Mouse (Mus musculus) gastrocnemius, postnatal 25 days (tissue): ENCODE measurements around the gene Alkbh7. TPM values are rescaled to one million over a fixed set of nuclear protein-coding genes. Genes with fewer than 3 reads are reported as not detected.
A peak's percentile ranks its signal among the peaks of the same experiment; 100 is the strongest.

ENCODE experiments used
- DNase-seq: peaks from one replicate; pipeline ENCODE4 v3.0.0; 2022
- long read RNA-seq, 2 experiments: library from polyadenylated mRNA; stranded (forward); transcript quantifications; one replicate each; pipeline ENCODE4 v2.0.0; 2021
- total RNA-seq, 2 experiments: library from RNA; stranded (reverse); gene quantifications; 1 replicate in 1 of 2; 2 replicates in 1 of 2; pipeline ENCODE4 v1.2.3; 2021

Gene Alkbh7
- total RNA-seq = 10 to 100 TPM; 24.4 to 28.3 TPM
- long read RNA-seq, experiment 1, transcript Alkbh7-201 (4 exons, 917 nt) = major isoform, 33 of 37 reads
- long read RNA-seq, experiment 1, partial matches to known transcripts = 1 of 37 reads
- long read RNA-seq, experiment 1, other reads (novel, unspliced or antisense) = 1 of 37 reads
- long read RNA-seq, experiment 2, transcript Alkbh7-201 (4 exons, 917 nt) = major isoform, 35 of 41 reads
- long read RNA-seq, experiment 2, partial matches to known transcripts = 1 of 41 reads
- long read RNA-seq, experiment 2, other reads (novel, unspliced or antisense) = 1 of 41 reads

DNA sequence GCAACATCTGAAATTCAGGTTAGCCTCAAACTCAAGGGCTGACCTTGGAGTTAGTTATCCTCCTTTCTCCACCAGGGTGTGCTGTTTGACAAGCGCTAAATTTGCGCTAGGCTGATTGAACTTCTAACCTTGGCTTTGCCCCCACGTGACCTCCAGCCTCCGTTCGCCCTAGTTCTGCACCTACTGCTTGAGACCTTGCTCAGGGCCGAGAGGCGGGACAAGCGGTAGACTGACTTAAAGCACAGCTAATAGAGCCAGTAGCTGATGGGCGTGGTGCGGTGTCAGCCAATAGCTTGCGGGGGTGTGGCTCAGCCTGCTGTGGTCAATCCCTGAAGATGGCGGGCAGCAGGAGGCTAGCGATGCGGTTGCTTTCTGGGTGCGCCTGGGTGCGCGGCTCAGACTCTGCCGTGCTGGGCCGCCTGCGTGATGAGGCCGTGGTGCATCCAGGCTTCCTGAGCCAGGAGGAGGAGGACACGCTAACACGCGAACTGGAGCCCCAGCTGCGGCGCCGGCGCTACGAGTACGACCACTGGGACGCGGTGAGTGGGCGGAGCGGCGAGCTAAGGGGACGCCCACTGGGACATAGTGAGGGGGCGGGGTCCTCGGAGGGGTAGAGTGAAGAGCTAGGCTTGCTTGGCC, at the start of gene Alkbh7:
Alkbh7 (plus strand) TSS at position 311 of the 639 bp plus-strand sequence.
- DNase-seq = peak; percentile 97

DNA sequence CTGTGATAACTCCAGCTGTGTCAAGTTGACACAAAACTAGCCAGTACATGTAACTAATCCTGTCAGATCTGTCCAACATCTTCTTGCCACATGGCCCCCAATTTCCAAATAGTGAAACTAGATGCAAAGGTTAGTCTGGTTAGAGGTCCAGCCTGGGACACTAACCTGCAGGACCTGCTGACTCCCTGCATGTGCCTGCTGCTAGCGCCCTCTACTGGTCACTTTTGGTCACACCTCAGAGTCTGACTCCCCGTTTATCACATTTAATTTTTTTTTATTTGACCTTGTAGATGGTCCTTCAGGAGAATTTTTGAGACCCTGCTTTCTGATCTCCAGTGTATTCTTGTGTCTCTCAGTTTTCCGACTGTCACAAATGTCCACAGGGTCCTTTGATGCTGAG, 46.2 kb upstream of the Alkbh7 start:
- DNase-seq = no peak

DNA sequence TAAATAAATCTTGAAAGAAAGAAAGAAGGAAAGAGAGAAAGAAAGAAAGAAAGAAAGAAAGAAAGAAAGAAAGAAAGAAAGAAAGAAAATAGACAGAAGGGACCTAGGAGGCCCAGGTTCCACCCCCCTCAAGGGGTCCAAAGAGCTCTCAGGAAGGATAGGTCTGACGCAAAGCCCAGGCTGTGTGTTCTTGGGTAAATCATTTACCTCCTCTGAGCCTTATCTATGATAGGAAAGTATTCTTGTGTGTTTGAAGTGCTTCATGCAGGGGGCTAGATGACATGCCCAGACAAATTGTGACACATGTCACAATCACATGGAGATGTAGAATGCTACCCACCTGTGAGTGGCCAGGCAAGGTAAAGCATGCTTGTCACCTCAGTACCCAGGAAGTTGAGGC, 44.5 kb upstream of the Alkbh7 start:
- no peak for DNase-seq

DNA sequence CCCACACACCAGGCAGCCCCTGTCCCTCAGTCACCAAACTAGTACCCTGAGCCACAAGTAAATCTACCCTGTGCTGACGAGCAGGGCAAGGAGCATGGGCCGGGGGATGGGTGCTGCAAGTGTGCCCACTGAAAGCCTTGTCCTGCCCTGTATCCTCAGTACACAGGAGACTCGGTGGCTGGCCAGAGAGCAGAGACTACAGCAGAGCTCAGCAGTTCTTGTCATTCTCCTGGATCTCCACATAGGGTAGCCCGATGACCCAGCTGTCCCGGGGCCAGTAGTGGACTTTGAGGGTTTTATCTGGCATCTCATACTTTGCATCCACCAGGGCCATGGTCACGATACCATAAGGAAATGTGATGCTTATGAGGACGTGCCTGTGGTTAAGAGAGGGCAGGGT, 42.3 kb upstream of the Alkbh7 start:
- no peak for DNase-seq

DNA sequence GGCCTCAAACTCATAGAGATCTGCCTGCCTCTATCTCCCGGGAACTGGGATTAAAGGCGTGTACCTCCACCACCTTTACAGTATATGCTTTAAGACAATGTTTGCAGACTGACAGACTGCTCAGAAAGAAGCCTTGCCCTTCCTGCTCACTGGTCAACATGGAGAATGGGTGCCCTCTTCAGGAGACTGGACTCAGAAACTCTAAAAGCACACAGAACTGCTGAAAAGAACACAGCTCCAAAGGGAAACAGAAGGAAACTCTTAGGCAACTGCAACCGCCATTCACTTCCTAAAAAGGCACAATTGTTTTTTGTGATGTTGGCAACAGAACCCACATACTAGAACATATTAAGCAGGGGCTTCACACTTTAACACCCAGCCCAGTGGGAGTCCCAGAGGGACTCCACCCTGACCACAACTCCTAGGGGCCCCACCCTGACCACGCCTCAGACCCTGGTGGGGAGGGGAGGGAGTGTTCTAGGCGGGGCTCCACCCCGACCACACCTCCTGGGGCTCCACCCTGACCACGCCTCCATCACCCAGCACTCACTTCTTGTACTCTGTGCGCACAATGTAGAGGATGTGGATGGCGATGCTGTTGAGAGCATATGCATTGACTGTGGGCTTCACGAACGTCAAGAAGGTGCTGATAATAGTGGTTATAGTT, 39.2 kb upstream of the Alkbh7 start:
- no peak for DNase-seq

DNA sequence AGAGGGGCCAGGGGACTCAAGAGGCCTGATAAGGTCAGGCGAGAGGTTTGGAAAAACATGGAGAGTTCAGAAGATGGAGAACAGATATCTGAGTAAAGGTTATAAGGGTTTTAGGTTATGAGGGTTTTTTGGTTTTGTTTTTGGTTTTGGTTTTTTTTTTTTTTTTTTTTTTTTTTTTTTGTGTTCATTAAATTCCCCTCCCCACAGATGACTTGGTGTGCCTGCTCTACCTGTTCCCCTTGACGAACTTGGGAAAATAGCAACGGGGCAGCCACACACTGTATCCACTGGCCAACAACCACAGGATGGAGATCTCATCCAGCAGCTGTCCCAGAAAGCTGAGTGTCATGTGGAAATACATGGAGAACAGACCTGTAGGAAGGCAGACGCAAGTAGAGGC, 38.5 kb upstream of the Alkbh7 start:
- no peak for DNase-seq

DNA sequence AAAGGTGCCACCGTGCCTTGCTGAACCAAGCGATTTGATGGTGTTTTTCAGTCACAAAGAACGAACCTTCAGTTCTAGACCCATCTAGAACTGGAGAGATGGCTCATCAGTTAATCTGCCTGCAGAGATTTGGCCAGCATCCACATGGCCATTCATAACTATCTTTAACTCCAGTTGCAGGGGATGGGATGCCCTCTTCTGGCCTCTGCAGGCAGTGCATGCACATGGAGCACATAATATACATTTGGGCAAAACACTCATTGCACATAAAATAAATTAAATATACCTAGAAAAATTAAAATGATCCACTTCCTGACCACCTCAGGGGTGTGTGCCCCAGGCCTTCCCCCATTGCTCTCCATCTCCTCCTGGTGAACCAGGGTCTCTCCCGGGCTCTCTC, 35.3 kb upstream of the Alkbh7 start:
- DNase-seq = no peak

DNA sequence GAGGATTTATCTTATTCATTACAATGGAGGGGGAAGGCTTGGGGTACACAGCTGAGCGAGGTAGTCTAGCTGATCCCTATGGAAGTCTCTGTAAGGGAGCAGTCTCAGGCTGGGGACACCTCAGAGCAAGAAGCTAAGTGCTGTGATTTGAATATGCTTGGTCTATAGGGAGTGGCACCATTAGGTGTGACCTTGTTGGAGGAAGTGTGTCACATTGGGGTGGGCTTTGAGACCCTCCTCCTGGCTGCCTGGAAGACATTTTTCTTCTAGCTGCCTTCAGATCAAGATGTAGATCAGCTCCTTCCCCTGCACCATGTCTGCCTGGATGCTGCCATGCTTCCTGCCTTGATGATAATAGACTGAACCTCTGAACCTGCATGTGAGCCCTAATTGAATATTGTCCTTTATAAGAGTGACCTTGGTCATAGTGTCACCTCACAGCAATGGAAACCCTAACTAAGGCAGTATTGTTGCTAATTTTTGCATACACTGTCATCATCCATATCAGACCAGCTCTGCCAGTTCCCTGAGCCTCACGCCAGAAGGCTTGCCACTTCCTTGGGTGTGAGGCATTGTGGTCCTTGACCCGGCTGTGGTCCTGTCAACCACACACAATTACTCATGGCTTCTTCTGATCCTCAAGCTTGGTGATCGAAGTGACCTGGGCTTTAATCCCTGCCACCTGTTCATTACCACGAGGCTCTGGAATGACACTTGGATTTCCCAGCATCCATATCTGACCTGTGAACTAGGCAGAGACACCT, 34.3 kb upstream of the Alkbh7 start:
- DNase-seq = no peak

DNA sequence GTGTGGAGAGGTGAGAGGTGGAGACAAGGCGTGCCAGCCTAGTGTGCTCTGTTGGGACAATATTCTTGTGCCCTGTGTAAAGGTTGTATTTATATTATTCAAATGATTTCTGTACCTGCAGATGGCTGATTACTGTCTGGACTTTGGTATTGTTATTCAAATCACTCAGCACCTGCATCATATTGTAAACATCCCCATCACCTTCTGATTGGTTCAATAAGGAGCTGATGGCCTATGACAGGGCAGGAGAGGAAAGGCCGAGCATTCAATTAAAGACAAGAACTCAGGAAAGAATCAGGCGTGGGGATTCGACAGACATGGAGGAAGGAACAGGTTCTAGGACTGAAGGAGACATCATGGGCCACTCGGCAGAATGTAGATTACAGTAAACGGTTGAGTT, 33.5 kb upstream of the Alkbh7 start:
- no peak for DNase-seq

DNA sequence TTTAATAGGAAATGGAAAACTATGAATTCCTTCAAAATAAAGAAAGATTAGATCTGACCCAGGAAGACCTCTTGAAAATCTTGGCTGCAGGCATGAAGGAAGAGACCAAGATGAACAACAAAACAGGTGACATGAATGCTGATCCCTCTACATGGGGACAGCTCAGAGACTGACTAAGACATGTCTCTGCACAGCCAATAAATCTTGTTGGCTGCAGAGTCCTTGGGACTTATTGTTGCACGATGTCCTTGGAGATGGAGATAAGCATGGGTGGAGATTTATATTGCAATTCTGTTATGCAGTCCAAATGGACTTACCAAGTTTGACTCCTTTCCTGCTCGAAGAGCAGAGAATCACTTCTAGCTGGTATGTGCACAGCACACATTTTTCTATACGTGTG, 27.8 kb upstream of the Alkbh7 start:
- no peak for DNase-seq

DNA sequence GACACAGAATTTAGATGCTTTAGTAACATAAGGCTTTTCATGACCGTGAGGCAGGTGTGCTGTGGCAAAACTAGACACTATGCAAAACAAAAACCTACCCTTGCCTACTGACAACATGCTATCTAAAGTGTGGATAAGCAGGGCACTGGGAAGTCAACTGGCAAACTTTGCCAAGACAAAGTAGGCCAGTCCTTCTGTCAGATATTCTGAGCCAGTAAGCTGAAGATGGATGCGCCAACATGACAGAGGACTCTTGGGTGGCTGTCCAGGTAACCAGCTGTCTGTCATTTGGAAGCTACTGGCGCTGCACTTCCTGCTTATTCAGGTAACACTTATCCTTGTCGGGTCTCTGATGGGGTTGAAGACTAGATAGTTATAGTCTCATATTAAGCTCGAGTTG, 27.1 kb upstream of the Alkbh7 start:
- no peak for DNase-seq

DNA sequence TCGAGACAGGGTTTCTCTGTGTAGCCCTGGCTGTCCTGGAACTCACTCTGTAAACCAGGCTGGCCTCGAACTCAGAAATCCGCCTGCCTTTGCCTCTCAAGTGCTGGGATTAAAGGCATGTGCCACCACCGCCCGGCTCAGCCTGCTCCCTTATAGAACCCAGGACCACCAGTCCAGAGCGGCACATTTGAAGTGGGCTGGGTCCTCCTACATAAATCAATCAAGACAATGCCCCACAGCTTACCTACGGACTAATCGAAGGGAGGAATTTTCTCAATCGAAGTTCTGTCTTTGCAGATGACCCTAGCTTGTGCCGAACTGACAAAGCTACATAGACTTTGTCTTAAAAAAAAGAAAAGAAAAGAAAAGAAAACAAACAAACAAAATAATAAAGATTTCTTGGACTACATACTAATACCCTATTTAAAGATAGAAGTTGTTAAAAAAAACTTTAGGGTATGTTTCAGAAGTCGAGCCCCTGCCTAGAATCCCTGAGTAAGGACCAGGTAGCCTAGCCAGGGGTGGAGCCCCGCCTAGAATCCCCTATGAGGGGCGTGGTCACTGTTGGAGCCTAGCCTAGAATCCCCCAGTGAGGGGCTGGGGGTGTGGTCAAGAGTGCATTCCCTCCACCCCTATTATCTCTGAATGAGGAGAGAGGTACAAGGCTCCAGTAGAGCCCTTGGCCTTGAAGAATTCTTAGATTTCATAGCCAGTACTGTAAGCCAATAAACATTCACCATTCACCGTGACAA, 23.0 kb upstream of the Alkbh7 start:
- DNase-seq = no peak

DNA sequence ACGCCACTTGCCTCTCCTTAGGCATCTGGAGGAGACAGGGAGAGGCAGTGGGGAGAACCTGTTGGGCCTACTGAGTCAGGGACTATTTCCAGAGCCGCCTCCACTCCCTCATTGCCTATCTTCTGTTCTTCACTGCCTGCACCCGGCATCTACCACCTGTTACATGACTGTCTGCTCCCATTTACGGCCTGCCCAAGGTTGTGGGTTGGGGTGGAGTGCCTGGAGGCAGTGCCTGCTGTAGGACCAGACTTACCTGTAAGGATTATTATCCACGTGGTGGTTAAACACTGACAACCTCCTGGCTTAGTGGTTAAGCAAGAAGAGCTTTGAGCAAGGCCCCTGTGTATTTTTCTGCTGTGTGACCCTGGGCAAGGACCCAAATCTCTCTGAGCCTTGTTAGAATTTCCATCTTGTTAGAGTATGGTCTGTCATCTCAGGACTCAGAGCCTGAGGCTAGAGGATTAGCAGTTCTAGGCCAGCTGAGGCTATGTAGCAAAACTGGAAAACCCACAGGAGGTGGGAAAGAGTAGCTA, 22.4 kb upstream of the Alkbh7 start:
- DNase-seq = no peak

DNA sequence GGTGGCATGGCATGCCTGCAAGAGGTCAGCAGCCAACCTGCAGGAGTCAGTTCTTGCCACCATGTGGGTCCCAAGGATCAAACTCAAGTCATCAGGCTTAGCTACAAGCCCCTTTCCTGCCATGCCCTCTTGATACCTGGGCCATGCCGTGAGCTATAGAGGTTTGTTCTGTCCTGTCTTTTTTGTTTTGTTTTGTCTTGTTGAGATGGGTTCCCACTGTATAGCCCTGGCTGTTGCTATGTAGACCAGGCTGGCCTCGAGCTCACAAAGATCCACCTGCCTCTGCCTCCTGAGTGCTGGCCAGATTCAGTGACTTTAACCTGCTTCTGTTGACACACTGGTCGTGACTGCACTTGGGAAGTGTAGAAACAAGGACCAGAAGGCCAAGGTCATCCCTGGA, 21.7 kb upstream of the Alkbh7 start:
- no peak for DNase-seq

DNA sequence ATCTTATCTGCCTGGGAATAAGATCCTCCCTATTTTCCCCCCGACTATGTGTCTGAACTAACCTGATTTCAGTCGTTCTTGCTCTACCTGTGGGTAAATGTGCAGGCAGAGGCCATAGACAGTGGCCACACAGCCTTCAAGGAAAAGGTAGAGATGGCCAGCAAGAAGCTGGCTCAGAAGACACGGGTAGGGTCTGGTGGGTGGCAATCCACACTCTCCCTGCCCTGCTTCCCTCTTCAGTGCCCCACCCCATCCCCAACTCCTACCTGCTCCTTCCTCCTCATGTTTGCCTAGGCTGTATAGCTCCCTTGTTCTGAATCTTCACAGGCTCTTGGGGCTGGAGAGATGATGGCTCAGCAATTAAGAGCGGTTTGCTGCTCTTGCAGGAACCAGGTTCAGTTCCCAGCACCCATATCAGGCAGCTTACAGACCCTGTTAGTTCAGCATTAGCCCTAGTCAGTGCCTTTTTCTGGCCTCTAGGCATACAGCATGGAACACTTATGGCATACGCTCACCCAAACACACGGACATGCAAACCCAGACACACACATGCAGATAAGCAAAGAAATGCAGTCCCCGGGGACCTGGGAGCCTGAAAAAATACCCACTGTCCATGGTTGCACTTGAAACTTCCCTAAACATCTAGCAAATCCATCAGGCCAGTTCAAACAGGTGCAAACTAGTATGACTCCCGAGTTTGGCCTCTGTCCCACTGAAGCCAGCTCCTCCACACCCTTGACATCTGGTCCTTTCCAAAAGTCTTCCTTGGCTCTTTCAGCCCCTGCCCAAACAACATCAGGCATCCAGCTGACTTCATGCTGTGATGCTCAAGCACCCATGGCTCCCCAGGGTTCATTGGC, 20.4 kb upstream of the Alkbh7 start:
- no peak for DNase-seq

DNA sequence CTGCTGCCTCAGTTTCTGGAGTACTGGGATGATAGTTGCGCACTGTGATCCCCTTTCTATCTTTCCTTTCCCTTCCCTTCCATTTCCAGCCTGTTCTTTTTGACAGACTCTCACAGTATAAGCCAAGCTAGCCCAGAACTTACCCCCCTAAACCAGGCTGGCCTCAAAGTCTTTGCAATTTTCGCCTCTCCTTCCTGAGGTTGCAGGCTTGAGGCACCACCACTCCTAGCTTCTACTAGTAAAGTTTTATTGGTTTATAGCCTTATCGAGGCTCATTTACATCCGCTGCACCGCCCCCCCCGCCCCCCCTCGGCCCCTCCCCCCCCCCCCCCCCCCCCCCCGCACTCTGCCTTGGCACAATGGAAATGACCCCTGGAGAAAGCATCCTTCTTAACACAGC, 17.6 kb upstream of the Alkbh7 start:
- no peak for DNase-seq

DNA sequence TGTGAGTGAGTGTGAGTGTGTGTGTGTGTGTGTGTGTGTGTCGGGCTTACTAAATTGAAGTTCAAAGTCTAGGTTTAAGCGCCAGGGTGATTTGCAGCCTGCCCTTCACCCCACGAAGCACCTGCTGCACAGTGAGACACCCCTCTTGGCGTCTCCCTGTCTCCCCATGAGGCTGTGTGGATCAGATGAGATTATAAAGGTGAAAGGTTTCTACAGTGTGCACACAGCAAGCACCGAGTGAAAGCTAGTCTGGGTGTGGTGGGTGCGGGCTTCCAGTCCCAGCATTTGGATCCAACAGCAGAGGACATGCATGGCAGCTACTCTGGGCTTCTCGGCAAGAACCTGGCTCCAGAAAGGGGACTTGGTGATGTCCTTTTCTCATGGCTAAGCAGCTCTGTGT, 16.1 kb upstream of the Alkbh7 start:
- no peak for DNase-seq

DNA sequence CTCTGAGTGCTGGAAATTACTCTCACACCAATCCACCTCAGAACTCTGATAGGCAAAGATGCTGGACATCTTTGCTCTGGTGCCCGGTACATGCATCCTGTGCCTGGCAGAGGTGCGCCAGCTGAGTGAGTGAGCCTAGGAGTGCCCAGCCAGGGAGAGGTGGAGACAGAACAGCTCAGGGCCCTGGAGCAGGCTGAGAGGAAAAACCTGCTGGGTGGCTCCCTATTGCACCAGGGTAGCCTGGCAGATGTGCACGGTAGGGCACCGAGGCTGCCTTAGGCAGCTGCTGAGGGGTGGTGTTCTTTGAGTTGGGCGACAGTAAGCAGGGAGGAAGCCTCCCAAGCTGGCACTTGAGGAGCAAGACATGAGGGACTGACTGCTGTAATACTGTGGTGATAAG, 15.1 kb upstream of the Alkbh7 start, which contains the start of gene Acer1:
Acer1 (minus strand) TSS at position 114 of the 400 bp plus-strand sequence.
- no peak for DNase-seq

DNA sequence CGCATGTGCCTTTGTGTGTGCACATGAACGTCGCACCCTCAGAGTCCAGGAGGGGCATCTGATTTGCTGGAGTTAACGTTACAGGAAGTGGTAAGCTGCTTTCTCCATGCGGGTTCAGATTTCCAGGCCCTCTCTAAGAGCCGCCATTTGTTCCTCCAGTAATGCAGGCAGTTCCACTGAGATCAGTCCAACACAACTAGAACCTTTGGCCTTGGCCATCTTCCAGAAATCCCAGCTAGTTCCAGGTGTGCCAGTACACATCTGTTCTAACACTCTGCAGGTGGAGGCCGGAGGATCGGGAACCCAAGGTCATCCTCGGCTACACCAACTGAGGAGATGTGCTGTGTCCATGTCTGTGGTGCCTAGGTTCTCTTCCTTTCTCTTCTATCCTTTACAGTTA, 12.3 kb upstream of the Alkbh7 start:
- no peak for DNase-seq

DNA sequence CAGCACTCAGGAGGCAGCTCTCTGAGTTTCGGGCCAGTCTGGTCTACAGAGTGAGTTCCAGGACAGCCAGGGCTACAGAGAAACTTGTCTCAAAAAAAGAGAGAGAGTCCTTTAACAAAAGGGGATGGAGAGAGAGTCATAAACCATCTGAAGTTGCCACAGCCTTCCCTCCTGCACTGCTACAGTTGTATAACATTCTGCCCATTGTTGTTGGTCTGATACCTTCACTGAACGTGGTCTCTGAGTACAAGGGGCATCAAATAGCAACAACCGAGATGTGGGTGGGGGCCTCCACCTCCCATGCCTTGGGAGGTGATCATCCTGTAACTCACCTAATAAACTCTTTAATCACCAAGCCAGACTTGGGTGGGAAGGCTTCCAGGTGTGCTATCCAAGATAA, 11.5 kb upstream of the Alkbh7 start:
- no peak for DNase-seq
